20 mouse cellular contexts compared by ENCODE assay signal in genomic region chr17:11235273-11235672, GRCm38 (mm10).
DNase-seq lines count a peak whose midpoint lies in the region; ATAC-seq and TF ChIP-seq lines count a peak whose summit lies in the region.
"Had no signal": no experiment of that assay in that cellular context is flagged by ENCODE, and none has a peak within 500 bp of the region (broad histone marks: within the 10 kb centered on the region; RNA-seq: fewer than 3 reads in every experiment).

No protein-coding gene starts in this region.

- no peaks in the 10 kb centered on the region for H3K36me3 ChIP-seq in lung, embryonic 14.5 days (ENCODE audit: insufficient read depth)
- no peaks in the 10 kb centered on the region for H3K36me3 ChIP-seq in lung, postnatal 0 days (ENCODE audit: insufficient read depth, low read length)
- H3K36me3 ChIP-seq: forebrain, embryonic 10.5 days; hindbrain, embryonic 10.5 days had no signal

- peak; percentile 66 for ATAC-seq in lung, embryonic 14.5 days (ENCODE audit: insufficient read depth)
- 0 out of 2 replicates have a peak, but pooled peaks have one; percentile 14 for ATAC-seq in lung, postnatal 0 days
- ATAC-seq: activated CD4-positive, CD25-positive, alpha-beta regulatory T cell, adult 4 months; forebrain, embryonic 13.5 days; forebrain, embryonic 16.5 days had no signal

- H3K4me2 ChIP-seq in lung, embryonic 14.5 days: no peak overlapping the region
- no peak overlapping the region for H3K4me2 ChIP-seq in lung, postnatal 0 days (replicated peaks; ENCODE audit: low read depth, low read length)
- H3K4me2 ChIP-seq: forebrain, embryonic 13.5 days; heart, embryonic 11.5 days; hindbrain, embryonic 14.5 days had no signal

- peak; percentile 6 for DNase-seq in cerebellum, adult 11-12 months
- no peak for DNase-seq in cerebellum, adult 8-10 months
- DNase-seq in heart, adult 11 months: peak; percentile 35
- DNase-seq in heart, postnatal 36 days: no peak
- DNase-seq in lung, embryonic 14.5 days: peak; percentile 62
- DNase-seq in lung, adult 2 months: no peak
- peak; percentile 25 for DNase-seq in lung, postnatal 0 days (ENCODE audit: low spot score)
- DNase-seq in lung, postnatal 4 days: no peak
- DNase-seq: adrenal gland, postnatal 10 days; adrenal gland, postnatal 36 days; cerebellum, adult 9-11 months; gastrocnemius, postnatal 10 days; gastrocnemius, postnatal 36 days had no signal

- no peaks in the 10 kb centered on the region for H3K4me1 ChIP-seq in lung, embryonic 14.5 days (ENCODE audit: insufficient read depth)
- H3K4me1 ChIP-seq in lung, adult 2 months (ENCODE audit: control insufficient read depth, insufficient read depth, low read length): no peaks in the 10 kb centered on the region
- no peaks in the 10 kb centered on the region for H3K4me1 ChIP-seq in lung, postnatal 0 days (ENCODE audit: insufficient read depth, low read depth, low read length)
- H3K4me1 ChIP-seq: hindbrain, embryonic 10.5 days had no signal

- H3K27me3 ChIP-seq in lung, embryonic 14.5 days (ENCODE audit: insufficient read depth, low read length): no peaks in the 10 kb centered on the region
- H3K27me3 ChIP-seq in lung, postnatal 0 days (replicated peaks; ENCODE audit: insufficient read depth, low read length): no peaks in the 10 kb centered on the region
- H3K27me3 ChIP-seq: forebrain, embryonic 13.5 days had no signal

- TF ChIP-seq CTCF in lung, embryonic 14.5 days (IDR thresholded peaks at IDR 0.05; ENCODE audit: low read depth): no peak
- no peak for TF ChIP-seq CTCF in lung, adult 2 months (IDR thresholded peaks at IDR 0.05; ENCODE audit: insufficient read depth, low read length)
- TF ChIP-seq CTCF in lung, postnatal 0 days (IDR thresholded peaks at IDR 0.05): no peak

- H3K4me3 ChIP-seq in lung, embryonic 14.5 days (ENCODE audit: low read depth, low read length): no peak overlapping the region
- H3K4me3 ChIP-seq in lung, adult 2 months (replicated peaks; ENCODE audit: extremely low read depth, low read depth, low read length): no peak overlapping the region
- H3K4me3 ChIP-seq in lung, postnatal 0 days (ENCODE audit: low read depth, low read length): no peak overlapping the region
- H3K4me3 ChIP-seq: forebrain, embryonic 10.5 days; forebrain, embryonic 13.5 days; hindbrain, embryonic 10.5 days had no signal

- TF ChIP-seq POLR2A in lung, adult 2 months (IDR thresholded peaks at IDR 0.05; ENCODE audit: borderline replicate concordance, extremely low read depth, low read depth, low read length): no peak

- H3K9ac ChIP-seq in lung, embryonic 14.5 days: no peak overlapping the region
- no peak overlapping the region for H3K9ac ChIP-seq in lung, postnatal 0 days (replicated peaks; ENCODE audit: low read depth)
- H3K9ac ChIP-seq: forebrain, embryonic 13.5 days; hindbrain, embryonic 14.5 days had no signal

- intact Hi-C loops in heart, postnatal 36 days (cut with DNase I): no loop called here

- no peak for TF ChIP-seq EP300 in lung, postnatal 0 days (IDR thresholded peaks at IDR 0.05)

- WGBS in lung, embryonic 14.5 days: 44% methylated on average over 1 of the region's 1 CpGs
- WGBS in lung, adult 2 months: 19% methylated on average over 1 of the region's 1 CpGs
- 54% methylated on average over 1 of the region's 1 CpGs for WGBS in lung, postnatal 0 days

- H3K9me3 ChIP-seq in lung, embryonic 14.5 days (ENCODE audit: low read depth, low read length): no peaks in the 10 kb centered on the region
- no peaks in the 10 kb centered on the region for H3K9me3 ChIP-seq in lung, postnatal 0 days (ENCODE audit: low read length)
- H3K9me3 ChIP-seq: forebrain, embryonic 10.5 days; forebrain, embryonic 13.5 days; hindbrain, embryonic 10.5 days had no signal

- no peak overlapping the region for H3K27ac ChIP-seq in lung, embryonic 14.5 days (ENCODE audit: low read depth)
- no peak overlapping the region for H3K27ac ChIP-seq in lung, postnatal 0 days (ENCODE audit: low read length)
- H3K27ac ChIP-seq: forebrain, embryonic 10.5 days; forebrain, embryonic 13.5 days; hindbrain, embryonic 10.5 days; hindbrain, embryonic 14.5 days had no signal

Comparison
In these comparisons a context has a peak if more than half of its experiments do, and no peak if none do; other contexts are left out.
1. DNase-seq: peak in cerebellum, adult 11-12 months (single experiment), heart, adult 11 months (single experiment), lung, embryonic 14.5 days (single experiment) and lung, postnatal 0 days (single experiment); none in cerebellum, adult 8-10 months (single experiment), heart, postnatal 36 days (0 of 2), lung, adult 2 months (single experiment) and lung, postnatal 4 days (0 of 2).